10 mouse cellular contexts compared by ENCODE assay signal in genomic region chr14:54786489-54786888, GRCm38 (mm10). TPM values are rescaled to one million over a fixed set of nuclear protein-coding genes. Genes with fewer than 3 reads are reported as not detected.
DNase-seq lines count a peak whose midpoint lies in the region; ATAC-seq and TF ChIP-seq lines count a peak whose summit lies in the region.
"Had no signal": no experiment of that assay in that cellular context is flagged by ENCODE, and none has a peak within 500 bp of the region (broad histone marks: within the 10 kb centered on the region; RNA-seq: fewer than 3 reads in every experiment).

No protein-coding gene starts in this region.

- no peak overlapping the region for H3K27ac ChIP-seq in hindbrain, embryonic 14.5 days
- H3K27ac ChIP-seq in hindbrain, embryonic 16.5 days (ENCODE audit: low read depth, low read length), result no peak overlapping the region
- peak overlapping the region; percentile 80 for H3K27ac ChIP-seq in heart, embryonic 11.5 days (ENCODE audit: low read depth, low read length)
- no peak overlapping the region for H3K27ac ChIP-seq in gastrocnemius, adult 2 months

- no peaks in the 10 kb centered on the region for H3K4me1 ChIP-seq in hindbrain, embryonic 14.5 days (replicated peaks; ENCODE audit: control insufficient read depth, insufficient read depth, low read length)
- no peaks in the 10 kb centered on the region for H3K4me1 ChIP-seq in hindbrain, embryonic 16.5 days (ENCODE audit: control insufficient read depth, insufficient read depth, low read depth, low read length)
- H3K4me1 ChIP-seq in heart, embryonic 11.5 days (ENCODE audit: control insufficient read depth, insufficient read depth, low read length), result peaks cover 3% of the 10 kb centered on the region; the same call in 1 of the 2 replicates

- no peak for TF ChIP-seq CTCF in gastrocnemius, adult 2 months (IDR thresholded peaks at IDR 0.05)

- no peak overlapping the region for H3K4me3 ChIP-seq in hindbrain, embryonic 14.5 days (replicated peaks; ENCODE audit: low read length)
- H3K4me3 ChIP-seq in hindbrain, embryonic 16.5 days (ENCODE audit: low read length), result no peak overlapping the region
- H3K4me3 ChIP-seq in heart, embryonic 11.5 days (ENCODE audit: low read depth, low read length), result no peak overlapping the region
- H3K4me3 ChIP-seq in gastrocnemius, adult 2 months, result no peak overlapping the region

- no peaks in the 10 kb centered on the region for H3K9me3 ChIP-seq in hindbrain, embryonic 14.5 days (ENCODE audit: control insufficient read depth, low read length)
- H3K9me3 ChIP-seq in hindbrain, embryonic 16.5 days (ENCODE audit: control insufficient read depth, low read length), result no peaks in the 10 kb centered on the region
- H3K9me3 ChIP-seq in heart, embryonic 11.5 days (replicated peaks; ENCODE audit: control insufficient read depth, low read length), result 0 out of 2 replicates have a peak, but pooled peaks cover 2% of the 10 kb centered on the region

- H3K36me3 ChIP-seq in hindbrain, embryonic 14.5 days (replicated peaks; ENCODE audit: control insufficient read depth, insufficient read depth), result no peaks in the 10 kb centered on the region
- H3K36me3 ChIP-seq in hindbrain, embryonic 16.5 days (ENCODE audit: control insufficient read depth, insufficient read depth, low read length), result no peaks in the 10 kb centered on the region
- no peaks in the 10 kb centered on the region for H3K36me3 ChIP-seq in heart, embryonic 11.5 days (ENCODE audit: control insufficient read depth, insufficient read depth, low read length)

- H3K4me2 ChIP-seq in hindbrain, embryonic 14.5 days (replicated peaks), result no peak overlapping the region
- H3K4me2 ChIP-seq in hindbrain, embryonic 16.5 days (ENCODE audit: low read length), result no peak overlapping the region
- peak overlapping the region; percentile 16 for H3K4me2 ChIP-seq in heart, embryonic 11.5 days

- peak; percentile 37 for DNase-seq in hindbrain, embryonic 14.5 days (ENCODE audit: low spot score)
- DNase-seq in adipocyte (ENCODE audit: low spot score), result peak; percentile 4
- peak; percentile 57 to 72 for DNase-seq in kidney, postnatal 4 days
- DNase-seq in thymus, postnatal 10 days (ENCODE audit: low spot score in 2 of 2), result no peak
- no peak for DNase-seq in gastrocnemius, adult 2 months
- DNase-seq in spleen, postnatal 4 days (ENCODE audit: low spot score in 2 of 2), result no peak

- no peak overlapping the region for H3K9ac ChIP-seq in hindbrain, embryonic 14.5 days
- H3K9ac ChIP-seq in hindbrain, embryonic 16.5 days (ENCODE audit: low read depth, low read length), result no peak overlapping the region
- H3K9ac ChIP-seq in heart, embryonic 11.5 days (ENCODE audit: low read depth, low read length), result no peak overlapping the region

- H3K27me3 ChIP-seq in hindbrain, embryonic 14.5 days (ENCODE audit: control insufficient read depth, insufficient read depth, low read length), result 0 out of 2 replicates have a peak, but pooled peaks cover 5% of the 10 kb centered on the region
- no peaks in the 10 kb centered on the region for H3K27me3 ChIP-seq in hindbrain, embryonic 16.5 days (replicated peaks; ENCODE audit: control insufficient read depth, insufficient read depth, low read length)
- peaks cover 7% of the 10 kb centered on the region for H3K27me3 ChIP-seq in heart, embryonic 11.5 days (ENCODE audit: control insufficient read depth, insufficient read depth, low read length)

- no peak for ATAC-seq in hindbrain, embryonic 14.5 days (ENCODE audit: low FRiP score)
- ATAC-seq in hindbrain, embryonic 16.5 days, result no peak
- no peak for ATAC-seq in heart, embryonic 11.5 days (replicated peaks; ENCODE audit: insufficient number of reproducible peaks, low FRiP score, low TSS enrichment)

- WGBS in hindbrain, embryonic 14.5 days, result 62% methylated on average over 10 of the region's 10 CpGs
- WGBS in hindbrain, embryonic 16.5 days, result 52% methylated on average over 10 of the region's 10 CpGs
- WGBS in heart, embryonic 11.5 days (ENCODE audit: insufficient replicate concordance), result 47% methylated on average over 10 of the region's 10 CpGs

- intact Hi-C loops in gastrocnemius, adult 2 months (cut with DNase I), result loop anchor here (1.0 kb wide), 1 partner anchor 72 kb away; no protein-coding TSS in a partner anchor

RNA-seq across cellular contexts. Expression of gene Slc7a8, which starts 4.7 kb away (rescaled TPM):
- polyA plus RNA-seq in hindbrain, embryonic 14.5 days (2014; fragmentation: Nextera tagmentation; extraction: Ambion mirVana), result 9.8 and 10.7 TPM in 2 replicates
- polyA plus RNA-seq in hindbrain, embryonic 16.5 days (2015; fragmentation: Nextera tagmentation; extraction: Ambion mirVana), result 8.6 and 11.2 TPM in 2 replicates
- polyA plus RNA-seq in heart, embryonic 11.5 days (2014; fragmentation: Nextera tagmentation; extraction: Ambion mirVana), result 4.8 and 5.6 TPM in 2 replicates
- total RNA-seq in gastrocnemius, adult 2 months (2021), result 10 to 100 TPM; 21.4 to 23.6 TPM

RNA-seq across cellular contexts. Expression of gene Rnf212b, which starts 27.5 kb away (rescaled TPM):
- not detected in 2 replicates for polyA plus RNA-seq in hindbrain, embryonic 14.5 days (2014; fragmentation: Nextera tagmentation; extraction: Ambion mirVana)
- polyA plus RNA-seq in hindbrain, embryonic 16.5 days (2015; fragmentation: Nextera tagmentation; extraction: Ambion mirVana), result 0.20 TPM in 1 of 2 replicates, not detected in the other
- not detected in 2 replicates for polyA plus RNA-seq in heart, embryonic 11.5 days (2014; fragmentation: Nextera tagmentation; extraction: Ambion mirVana)
- total RNA-seq in gastrocnemius, adult 2 months (2021), result 1 to 10 TPM; 1.0 to 5.0 TPM
- total RNA-seq: left cerebral cortex, postnatal 10 days; midbrain, postnatal 0 days had no signal
- polyA plus RNA-seq: midbrain, postnatal 0 days had no signal

Comparison
In these comparisons a context has a peak if more than half of its experiments do, and no peak if none do; other contexts are left out.
1. DNase-seq: peak in hindbrain, embryonic 14.5 days (single experiment), adipocyte (single experiment) and kidney, postnatal 4 days (2 of 2); none in thymus, postnatal 10 days (0 of 2), gastrocnemius, adult 2 months (single experiment) and spleen, postnatal 4 days (0 of 2).